Mouse (Mus musculus): ENCODE measurements around the gene Cybrd1.

Gene Cybrd1

GRCm38 (mm10) chr2:71173031-71173430, 55.3 kb downstream of the Cybrd1 start:
- DNase-seq (ENCODE audit: low spot score), result no peak

GRCm38 (mm10) chr2:71176329-71177249, 58.9 kb downstream of the Cybrd1 start:
- DNase-seq (ENCODE audit: low spot score), result no peak

DNA sequence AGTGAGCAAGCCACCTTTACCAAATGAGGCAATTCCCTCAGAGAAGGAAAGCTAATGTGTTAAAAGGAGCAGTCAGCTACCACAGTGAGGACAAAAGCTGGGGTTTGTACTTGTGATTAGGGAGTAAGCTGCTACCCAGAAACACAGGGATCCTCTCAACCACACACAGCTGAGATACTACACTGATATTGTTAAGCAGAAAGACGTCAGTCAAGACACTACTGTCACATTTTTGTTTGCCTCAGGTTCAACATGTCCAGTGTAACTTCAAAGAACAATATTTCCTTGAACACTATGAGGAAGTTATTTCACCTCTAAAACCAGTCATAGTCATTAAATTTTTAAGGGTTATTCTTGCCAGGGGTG, 59.5 kb downstream of the Cybrd1 start:
- DNase-seq (ENCODE audit: low spot score), result no peak

DNA sequence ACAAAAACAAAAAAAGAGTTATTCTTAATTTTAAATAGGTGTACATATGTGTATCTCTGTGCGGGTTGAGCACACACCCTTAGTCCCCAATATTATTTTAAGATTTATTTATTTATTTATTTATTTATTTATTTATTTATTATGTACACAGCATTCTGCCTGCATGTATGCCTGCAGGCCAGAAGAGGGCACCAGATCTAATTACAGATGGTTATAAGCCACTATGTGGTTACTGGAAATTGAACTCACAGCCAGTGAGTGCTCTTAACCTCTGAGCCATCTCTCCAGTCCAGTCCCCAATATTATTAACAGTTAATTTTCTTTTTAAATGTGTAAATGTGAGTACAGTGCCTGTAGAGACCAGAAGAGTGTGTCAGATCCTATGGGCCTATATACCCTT, 60.0 kb downstream of the Cybrd1 start:
- DNase-seq (ENCODE audit: low spot score), result no peak

DNA sequence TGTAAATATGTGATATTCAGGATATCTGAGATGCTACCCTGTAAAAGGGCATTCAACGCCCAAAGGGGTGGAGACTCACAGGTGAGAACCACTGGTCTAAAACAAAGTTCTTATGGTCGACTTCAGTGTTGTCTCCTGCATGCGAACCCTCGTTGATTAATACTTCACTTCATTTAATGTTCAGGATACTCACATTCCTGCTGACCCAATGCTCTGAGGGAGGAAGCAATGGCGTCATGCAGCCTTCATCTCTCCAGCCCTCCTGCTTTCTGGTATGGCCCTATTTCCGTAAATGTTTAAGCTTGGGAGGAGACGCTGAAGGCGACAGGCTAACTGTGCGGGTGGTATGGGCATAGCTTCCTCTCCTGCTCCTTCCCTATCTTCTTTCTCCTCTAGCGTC, 62.0 kb downstream of the Cybrd1 start:
- no peak for DNase-seq (ENCODE audit: low spot score)

- no peak for DNase-seq (ENCODE audit: low spot score)
Observed at GRCm38 (mm10) chr2:71180566-71181217, 63.0 kb downstream of the Cybrd1 start.

DNA sequence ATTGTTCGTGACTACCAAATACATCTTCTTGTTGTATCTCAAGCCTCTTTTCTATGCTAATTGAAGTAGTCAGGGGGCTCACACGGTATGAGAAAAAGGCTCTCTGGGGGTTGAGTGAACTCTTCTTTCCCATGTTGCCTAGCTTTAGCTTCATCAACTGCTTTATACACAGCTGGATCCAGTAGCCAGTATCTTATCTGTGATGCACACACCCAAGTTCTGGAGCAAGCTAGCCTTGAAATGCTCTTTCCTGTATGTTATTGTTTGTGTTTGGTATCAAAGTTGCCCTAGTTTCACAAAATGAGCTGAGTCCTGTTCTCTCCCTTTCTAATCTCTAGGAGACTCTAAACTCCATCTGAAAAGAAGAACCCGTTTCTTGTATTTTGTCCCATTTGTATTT, 70.2 kb downstream of the Cybrd1 start:
- DNase-seq (ENCODE audit: low spot score), result no peak

GRCm38 (mm10) chr2:71188861-71189260, 71.1 kb downstream of the Cybrd1 start:
- no peak for DNase-seq (ENCODE audit: low spot score)

DNA sequence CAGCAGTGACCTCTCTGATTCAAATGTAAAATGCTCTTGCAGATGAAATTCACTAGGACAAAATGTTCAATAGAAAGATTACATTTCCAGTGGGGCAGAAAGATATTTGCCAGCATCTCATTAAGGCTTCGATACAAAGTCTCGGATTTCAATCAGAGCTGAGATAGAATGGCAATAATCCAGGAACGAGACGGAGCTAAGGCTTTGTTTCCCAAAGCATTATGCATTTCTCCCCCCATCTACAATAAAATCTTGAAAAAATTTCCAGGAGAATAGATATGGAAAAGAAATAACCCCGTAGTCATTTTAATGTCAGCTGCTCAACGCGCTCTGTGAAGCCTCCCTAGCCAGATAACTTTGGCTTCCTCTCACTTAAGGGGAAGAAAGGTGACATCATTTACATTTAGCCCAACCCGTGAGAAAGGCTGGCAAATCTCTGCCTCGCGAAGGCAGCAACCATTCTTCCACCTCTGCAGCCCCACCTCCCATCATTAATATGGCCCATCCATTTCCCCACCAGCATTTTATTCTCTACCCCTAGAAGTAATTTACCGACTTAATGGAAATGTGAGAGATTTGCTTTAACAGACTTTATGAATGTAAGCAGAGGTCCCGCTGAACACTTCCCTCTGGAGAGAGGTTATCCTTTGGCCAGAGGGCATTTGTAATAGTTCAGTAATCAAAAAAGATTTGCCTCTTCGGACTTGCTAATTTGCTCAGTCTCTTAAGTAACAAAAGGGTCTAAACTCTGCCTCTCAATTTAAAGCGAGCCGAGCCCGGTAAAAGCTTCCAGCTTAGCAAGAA, 73.9 kb downstream of the Cybrd1 start:
- DNase-seq (ENCODE audit: low spot score), result no peak

DNA sequence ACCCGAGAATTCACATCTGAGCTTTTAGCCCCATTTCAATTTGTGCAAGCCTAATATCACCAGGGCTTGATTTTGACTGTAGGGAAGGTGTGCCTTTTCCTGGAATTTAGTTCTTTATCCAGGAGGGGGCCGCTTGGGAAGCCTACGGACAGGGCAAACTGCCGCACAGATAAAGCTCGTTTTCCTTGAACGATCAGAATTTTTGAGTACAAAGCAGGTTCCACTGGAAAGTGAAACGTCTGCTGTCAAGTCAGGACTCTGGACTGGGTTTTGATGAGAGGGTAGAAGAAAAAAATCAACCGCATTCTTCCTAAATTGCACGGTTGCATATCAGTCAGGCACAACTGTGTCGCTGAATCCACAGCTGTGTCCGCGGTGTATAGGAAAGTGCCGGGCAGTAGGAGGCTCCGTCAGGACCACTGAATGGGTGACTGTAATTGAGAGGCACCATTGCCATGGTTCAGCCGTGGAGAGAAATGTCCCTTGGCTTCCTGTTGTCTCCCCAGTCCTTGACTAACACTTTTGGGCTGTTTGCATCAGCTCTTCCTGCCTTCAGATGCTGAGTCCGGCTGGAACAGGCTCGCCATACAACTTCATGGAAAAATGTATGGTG, 74.6 kb downstream of the Cybrd1 start:
- DNase-seq (ENCODE audit: low spot score), result no peak
